Mouse (Mus musculus): Measurements from ENCODE around the gene Kmt5a. TPM values are rescaled to one million over a fixed set of nuclear protein-coding genes. Genes with fewer than 3 reads are reported as not detected.

Gene Kmt5a
- polyA plus RNA-seq, 1 experiment from 2014 or later: 50.4 TPM

GRCm38 (mm10) chr5:124425412-124426259, 14.1 kb upstream of the Kmt5a start, which contains the start of gene Sbno1:
Sbno1 (minus strand) TSS chr5:124426001.
- no peaks in the 10 kb centered on the region for H3K9me3 ChIP-seq (replicated peaks; ENCODE audit: control insufficient read depth, low read length)
- ATAC-seq (ENCODE audit: insufficient read depth, low FRiP score): peak; percentile 96
- H3K27me3 ChIP-seq (ENCODE audit: control insufficient read depth, insufficient read depth, low read length): no peaks in the 10 kb centered on the region
- H3K36me3 ChIP-seq (ENCODE audit: control insufficient read depth, insufficient read depth, low read length): no peaks in the 10 kb centered on the region
- H3K4me1 ChIP-seq (ENCODE audit: control insufficient read depth, insufficient read depth, low read length): peaks cover 13% of the 10 kb centered on the region
- peak within 1 kb of the TSS; percentile 98 for H3K4me3 ChIP-seq (replicated peaks; ENCODE audit: low read length)
- under 1% methylated on average over 79 of the region's 81 CpGs for WGBS
- H3K4me2 ChIP-seq (ENCODE audit: low read depth, low read length): peak within 1 kb of the TSS; percentile 90
- H3K27ac ChIP-seq (ENCODE audit: low read length): peak within 1 kb of the TSS; percentile 96
- H3K9ac ChIP-seq (ENCODE audit: low read length): peak within 1 kb of the TSS; percentile 92

- ATAC-seq (ENCODE audit: insufficient read depth, low FRiP score): no peak
- WGBS: 71% methylated on average over 10 of the region's 10 CpGs
- Histone ChIP-seq H3K36me3 (ENCODE audit: control insufficient read depth, insufficient read depth, low read length) (no peaks in the 10 kb centered on the region), H3K4me3 (replicated peaks; ENCODE audit: low read length) (peak overlapping the region; percentile 98), H3K27me3 (ENCODE audit: control insufficient read depth, insufficient read depth, low read length) (no peaks in the 10 kb centered on the region), H3K4me1 (ENCODE audit: control insufficient read depth, insufficient read depth, low read length) (peaks cover 13% of the 10 kb centered on the region), H3K27ac (ENCODE audit: low read length) (peak overlapping the region; percentile 82), H3K4me2 (ENCODE audit: low read depth, low read length) (peak overlapping the region; percentile 59), H3K9me3 (replicated peaks; ENCODE audit: control insufficient read depth, low read length) (no peaks in the 10 kb centered on the region), H3K9ac (ENCODE audit: low read length) (peak overlapping the region; percentile 58; the same call in 1 of the 2 replicates)
Measured at GRCm38 (mm10) chr5:124426475-124427071, 13.2 kb upstream of the Kmt5a start.

- no peaks in the 10 kb centered on the region for H3K4me1 ChIP-seq (ENCODE audit: control insufficient read depth, insufficient read depth, low read length)
- H3K9me3 ChIP-seq (replicated peaks; ENCODE audit: control insufficient read depth, low read length): no peaks in the 10 kb centered on the region
- no peak overlapping the region for H3K27ac ChIP-seq (ENCODE audit: low read length)
- H3K9ac ChIP-seq (ENCODE audit: low read length): no peak overlapping the region
- H3K4me3 ChIP-seq (replicated peaks; ENCODE audit: low read length): no peak overlapping the region
- no peaks in the 10 kb centered on the region for H3K36me3 ChIP-seq (ENCODE audit: control insufficient read depth, insufficient read depth, low read length)
- H3K27me3 ChIP-seq (ENCODE audit: control insufficient read depth, insufficient read depth, low read length): no peaks in the 10 kb centered on the region
- ATAC-seq (ENCODE audit: insufficient read depth, low FRiP score): peak; percentile 72; the same call in 1 of the 2 replicates
- H3K4me2 ChIP-seq (ENCODE audit: low read depth, low read length): no peak overlapping the region
Measured at GRCm38 (mm10) chr5:124432398-124433012, 7.2 kb upstream of the Kmt5a start.

- no peak for ATAC-seq (ENCODE audit: insufficient read depth, low FRiP score)
- WGBS: 67% methylated on average over 2 of the region's 2 CpGs
- no peak overlapping the region for H3K4me2 ChIP-seq (ENCODE audit: low read depth, low read length)
- H3K36me3 ChIP-seq (ENCODE audit: control insufficient read depth, insufficient read depth, low read length): no peaks in the 10 kb centered on the region
- no peak overlapping the region for H3K27ac ChIP-seq (ENCODE audit: low read length)
- no peaks in the 10 kb centered on the region for H3K27me3 ChIP-seq (ENCODE audit: control insufficient read depth, insufficient read depth, low read length)
- H3K4me1 ChIP-seq (ENCODE audit: control insufficient read depth, insufficient read depth, low read length): no peaks in the 10 kb centered on the region
- H3K9me3 ChIP-seq (replicated peaks; ENCODE audit: control insufficient read depth, low read length): no peaks in the 10 kb centered on the region
- no peak overlapping the region for H3K4me3 ChIP-seq (replicated peaks; ENCODE audit: low read length)
- H3K9ac ChIP-seq (ENCODE audit: low read length): no peak overlapping the region
Measured at GRCm38 (mm10) chr5:124433048-124433447, 6.7 kb upstream of the Kmt5a start.

- WGBS: 77% methylated on average over 5 of the region's 5 CpGs
- H3K27me3 ChIP-seq (ENCODE audit: control insufficient read depth, insufficient read depth, low read length): no peaks in the 10 kb centered on the region
- ATAC-seq (ENCODE audit: insufficient read depth, low FRiP score): no peak
- no peak overlapping the region for H3K4me2 ChIP-seq (ENCODE audit: low read depth, low read length)
- H3K4me3 ChIP-seq (replicated peaks; ENCODE audit: low read length): no peak overlapping the region
- no peaks in the 10 kb centered on the region for H3K9me3 ChIP-seq (replicated peaks; ENCODE audit: control insufficient read depth, low read length)
- no peak overlapping the region for H3K9ac ChIP-seq (ENCODE audit: low read length)
- H3K4me1 ChIP-seq (ENCODE audit: control insufficient read depth, insufficient read depth, low read length): 0 out of 2 replicates have a peak, but pooled peaks cover 4% of the 10 kb centered on the region
- H3K27ac ChIP-seq (ENCODE audit: low read length): peak overlapping the region; percentile 82; the same call in 1 of the 2 replicates
- H3K36me3 ChIP-seq (ENCODE audit: control insufficient read depth, insufficient read depth, low read length): no peaks in the 10 kb centered on the region
Measured at GRCm38 (mm10) chr5:124438229-124438628, 1.5 kb upstream of the Kmt5a start.

GRCm38 (mm10) chr5:124438746-124439145, 984 bp upstream of the Kmt5a start:
- Histone ChIP-seq H3K4me2 (ENCODE audit: low read depth, low read length) (peak overlapping the region; percentile 89), H3K27me3 (ENCODE audit: control insufficient read depth, insufficient read depth, low read length) (no peaks in the 10 kb centered on the region), H3K4me1 (ENCODE audit: control insufficient read depth, insufficient read depth, low read length) (0 out of 2 replicates have a peak, but pooled peaks cover 4% of the 10 kb centered on the region), H3K4me3 (replicated peaks; ENCODE audit: low read length) (no peak overlapping the region), H3K9me3 (replicated peaks; ENCODE audit: control insufficient read depth, low read length) (no peaks in the 10 kb centered on the region), H3K9ac (ENCODE audit: low read length) (no peak overlapping the region), H3K27ac (ENCODE audit: low read length) (peak overlapping the region; percentile 82), H3K36me3 (ENCODE audit: control insufficient read depth, insufficient read depth, low read length) (no peaks in the 10 kb centered on the region)
- ATAC-seq (ENCODE audit: insufficient read depth, low FRiP score): no peak
- WGBS: 53% methylated on average over 5 of the region's 5 CpGs

- H3K27ac ChIP-seq (ENCODE audit: low read length): peak overlapping the region; percentile 89
- H3K4me1 ChIP-seq (ENCODE audit: control insufficient read depth, insufficient read depth, low read length): peaks cover 8% of the 10 kb centered on the region
- H3K9ac ChIP-seq (ENCODE audit: low read length): peak overlapping the region; percentile 80
- H3K36me3 ChIP-seq (ENCODE audit: control insufficient read depth, insufficient read depth, low read length): no peaks in the 10 kb centered on the region
- WGBS: under 1% methylated on average over 30 of the region's 30 CpGs
- H3K9me3 ChIP-seq (replicated peaks; ENCODE audit: control insufficient read depth, low read length): no peaks in the 10 kb centered on the region
- H3K4me2 ChIP-seq (ENCODE audit: low read depth, low read length): peak overlapping the region; percentile 89
- H3K4me3 ChIP-seq (replicated peaks; ENCODE audit: low read length): peak overlapping the region; percentile 86
- no peaks in the 10 kb centered on the region for H3K27me3 ChIP-seq (ENCODE audit: control insufficient read depth, insufficient read depth, low read length)
- peak; percentile 54 for ATAC-seq (ENCODE audit: insufficient read depth, low FRiP score)
Measured at GRCm38 (mm10) chr5:124440094-124440701, 468 bp downstream of the Kmt5a start.

- ATAC-seq (ENCODE audit: insufficient read depth, low FRiP score): no peak
- no peaks in the 10 kb centered on the region for H3K36me3 ChIP-seq (ENCODE audit: control insufficient read depth, insufficient read depth, low read length)
- no peak overlapping the region for H3K4me2 ChIP-seq (ENCODE audit: low read depth, low read length)
- no peak overlapping the region for H3K4me3 ChIP-seq (replicated peaks; ENCODE audit: low read length)
- no peak overlapping the region for H3K9ac ChIP-seq (ENCODE audit: low read length)
- H3K27ac ChIP-seq (ENCODE audit: low read length): no peak overlapping the region
- peaks cover 12% of the 10 kb centered on the region for H3K4me1 ChIP-seq (ENCODE audit: control insufficient read depth, insufficient read depth, low read length)
- no peaks in the 10 kb centered on the region for H3K9me3 ChIP-seq (replicated peaks; ENCODE audit: control insufficient read depth, low read length)
- WGBS: 66% methylated on average over 2 of the region's 2 CpGs
- H3K27me3 ChIP-seq (ENCODE audit: control insufficient read depth, insufficient read depth, low read length): no peaks in the 10 kb centered on the region
Measured at GRCm38 (mm10) chr5:124442628-124443027, 2.9 kb downstream of the Kmt5a start.

Measured in stomach, embryonic 16.5 days (tissue).